Mouse (Mus musculus) megakaryocyte-erythroid progenitor cell, adult 5-6 weeks (primary cell): ENCODE results near the gene Serpina12. TPM values are rescaled to one million over a fixed set of nuclear protein-coding genes. Genes with fewer than 3 reads are reported as not detected.

Source experiments
- ATAC-seq: replicated peaks from 2 replicates; pipeline ENCODE4 v1.8.0; 2016; ENCODE audit warnings: mild to moderate bottlenecking, inconsistent platforms; ENCODE audit not compliant: severe bottlenecking, poor library complexity, low FRiP score, low TSS enrichment
- total RNA-seq, 2 experiments: library from RNA; stranded (forward) in 1 of 2; stranded (reverse) in 1 of 2; fragments of 200-1000, 215-1000 nt in 1 of 2; fragments of >200 nt in 1 of 2; fragmentation: Nextera tagmentation in 1 of 2; gene quantifications; 2 replicates each; pipeline ENCODE4 v1.2.3; 2014 to 2017

Serpina12 gene
- total RNA-seq (2014; fragmentation: Nextera tagmentation) = not detected in 2 replicates
- total RNA-seq (2017) = 0.28 TPM in 1 of 2 replicates, not detected in the other

- ATAC-seq = no peak
Observed at GRCm38 (mm10) chr12:104044343-104044742, at the start of gene Serpina12. Gene Serpina12 (minus strand): TSS chr12:104044443.

- ATAC-seq = no peak
Observed at GRCm38 (mm10) chr12:104091303-104091702, 47.1 kb upstream of the Serpina12 start.

GRCm38 (mm10) chr12:104090119-104090518, 45.9 kb upstream of the Serpina12 start:
- ATAC-seq = no peak

- ATAC-seq = no peak
Observed at GRCm38 (mm10) chr12:104072286-104072685, 28.0 kb upstream of the Serpina12 start.

GRCm38 (mm10) chr12:104071708-104072107, 27.5 kb upstream of the Serpina12 start:
- no peak for ATAC-seq

GRCm38 (mm10) chr12:104069620-104070019, 25.4 kb upstream of the Serpina12 start:
- peak; percentile 60; the same call in 1 of the 2 replicates for ATAC-seq

- peak; percentile 36; the same call in 1 of the 2 replicates for ATAC-seq
Observed at GRCm38 (mm10) chr12:104067549-104067948, 23.3 kb upstream of the Serpina12 start.

GRCm38 (mm10) chr12:104066241-104066640, 22.0 kb upstream of the Serpina12 start:
- peak; percentile 72 for ATAC-seq

- ATAC-seq = no peak
Observed at GRCm38 (mm10) chr12:104064996-104065395, 20.8 kb upstream of the Serpina12 start.

GRCm38 (mm10) chr12:104064532-104064931, 20.3 kb upstream of the Serpina12 start:
- peak; percentile 21 for ATAC-seq

- ATAC-seq = no peak
Observed at GRCm38 (mm10) chr12:104061862-104062261, 17.6 kb upstream of the Serpina12 start.

GRCm38 (mm10) chr12:104060126-104060525, 15.9 kb upstream of the Serpina12 start:
- no peak for ATAC-seq

GRCm38 (mm10) chr12:104057531-104057930, 13.3 kb upstream of the Serpina12 start:
- ATAC-seq = no peak

GRCm38 (mm10) chr12:104057050-104057449, 12.8 kb upstream of the Serpina12 start:
- ATAC-seq = no peak

- ATAC-seq = no peak
Observed at GRCm38 (mm10) chr12:104055755-104056154, 11.5 kb upstream of the Serpina12 start.

- no peak for ATAC-seq
Observed at GRCm38 (mm10) chr12:104053995-104054394, 9.8 kb upstream of the Serpina12 start.

- no peak for ATAC-seq
Observed at GRCm38 (mm10) chr12:104045713-104046112, 1.5 kb upstream of the Serpina12 start.

- ATAC-seq = no peak
Observed at GRCm38 (mm10) chr12:104042753-104043152, 1.5 kb downstream of the Serpina12 start.

- ATAC-seq = no peak
Observed at GRCm38 (mm10) chr12:104041401-104041800, 2.8 kb downstream of the Serpina12 start.

- ATAC-seq = no peak
Observed at GRCm38 (mm10) chr12:104038181-104038580, 6.1 kb downstream of the Serpina12 start.

- ATAC-seq = no peak
Observed at GRCm38 (mm10) chr12:104033752-104034151, 10.5 kb downstream of the Serpina12 start.

- ATAC-seq = peak; percentile 47; the same call in 1 of the 2 replicates
Observed at GRCm38 (mm10) chr12:104029986-104030385, 14.3 kb downstream of the Serpina12 start.
